Mouse (Mus musculus) heart, postnatal 0 days (tissue): Measurements from ENCODE around the gene Agpat2.

Experiments used
- CTCF ChIP-seq: IDR thresholded peaks from 2 replicates; pipeline ENCODE4 v1.5.1; 2016; ENCODE audit warnings: antibody characterized with exemption, control low read depth, low read depth
- EP300 ChIP-seq: IDR thresholded peaks from 2 replicates; pipeline ENCODE4 v1.6.1; 2016; ENCODE audit warnings: antibody characterized with exemption, low read depth

DNA sequence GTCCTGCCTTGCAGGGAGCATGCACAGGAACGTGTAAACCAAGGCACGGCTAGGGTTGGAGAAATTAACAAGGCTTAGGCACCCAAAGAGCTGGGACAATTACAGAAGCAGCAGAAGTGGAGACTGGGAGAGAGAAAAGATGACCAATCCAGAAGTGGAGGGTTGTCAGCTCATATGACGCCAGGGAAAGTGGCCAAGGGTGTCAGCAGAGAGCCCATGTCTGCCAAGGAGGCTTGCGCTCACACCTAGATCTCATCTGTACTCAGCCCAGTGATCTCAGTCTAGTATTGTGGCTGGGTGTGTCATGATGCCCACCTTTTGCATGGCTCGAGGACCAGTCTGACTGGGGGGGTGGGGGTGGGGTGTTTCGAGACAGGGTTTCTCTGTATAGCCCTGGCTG is 18.5 kb downstream of the Agpat2 start:
- TF ChIP-seq CTCF = no peak
- TF ChIP-seq EP300 = no peak
